Mouse (Mus musculus) neural tube, embryonic 13.5 days (tissue): ENCODE data around the gene Supt6. TPM values are rescaled to one million over a fixed set of nuclear protein-coding genes. Genes with fewer than 3 reads are reported as not detected.
"Not testable (repeated sequence)": the region's sequence is repeated elsewhere in the genome, so short reads cannot be mapped to it uniquely, and the experiment has no call there.

ENCODE experiments used
- ATAC-seq: fragments of 200-750 bp; cut with Nextera tagmentation; 2 replicates; pipeline ENCODE4 v1.8.0; 2017; ENCODE audit warnings: low read depth, mild to moderate bottlenecking, moderate TSS enrichment, moderate library complexity
- H3K27ac ChIP-seq: fragments of 300-500 bp; sonication (generic); replicated peaks from 2 replicates; pipeline ENCODE4 v1.5.1; 2015; ENCODE audit warnings: moderate library complexity, mild to moderate bottlenecking, inconsistent platforms
- H3K27me3 ChIP-seq: fragments of 300-500 bp; sonication (generic); 2 replicates; pipeline ENCODE4 v1.6.1; 2015; ENCODE audit warnings: mild to moderate bottlenecking, inconsistent platforms
- H3K36me3 ChIP-seq: fragments of 300-500 bp; sonication (generic); 2 replicates; pipeline ENCODE4 v1.6.1; 2015; ENCODE audit warnings: mild to moderate bottlenecking, inconsistent platforms
- H3K4me1 ChIP-seq: fragments of 300-500 bp; sonication (generic); replicated peaks from 2 replicates; pipeline ENCODE4 v1.6.1; 2015; ENCODE audit warnings: inconsistent platforms
- H3K4me2 ChIP-seq: fragments of 300-500 bp; sonication (generic); 2 replicates; pipeline ENCODE4 v1.6.1; 2015; ENCODE audit warnings: inconsistent platforms, mild to moderate bottlenecking, moderate library complexity
- H3K4me3 ChIP-seq: fragments of 300-500 bp; sonication (generic); 2 replicates; pipeline ENCODE4 v1.5.1; 2015; ENCODE audit warnings: mild to moderate bottlenecking, inconsistent platforms
- H3K9ac ChIP-seq: fragments of 300-500 bp; sonication (generic); 2 replicates; pipeline ENCODE4 v1.6.1; 2015; ENCODE audit warnings: moderate library complexity, mild to moderate bottlenecking, inconsistent platforms
- H3K9me3 ChIP-seq: fragments of 300-500 bp; sonication (generic); 2 replicates; pipeline ENCODE4 v1.6.1; 2016; ENCODE audit warnings: inconsistent platforms
- WGBS: fragments of 180-500 bp; shearing (Covaris S2); methylation state at CpG from one replicate; pipeline ENCODE4 v1.1.7; 2015; 5-methylcytosine and 5-hydroxymethylcytosine counted together
- polyA plus RNA-seq: library from polyadenylated mRNA; unstranded; fragments of >200 nt; fragmentation: Nextera tagmentation; extraction: Ambion mirVana; gene quantifications from 2 replicates; pipeline ENCODE4 v1.2.1, GENCODE M21; 2015

Supt6 gene
- 28.2 and 29.5 TPM in 2 replicates for polyA plus RNA-seq

GRCm38 (mm10) chr11:78245627-78246317 is at the start of gene Supt6, which contains the start of gene Sdf2:
Supt6 (minus strand) TSS chr11:78245987.
Sdf2 (plus strand) TSS chr11:78245746.
- peaks cover 9% of the 10 kb centered on the region for H3K36me3 ChIP-seq
- peaks cover 65% of the 10 kb centered on the region for H3K4me1 ChIP-seq
- ATAC-seq: peak; percentile 95
- H3K4me2 ChIP-seq: peak within 1 kb of the TSS; percentile 91
- no peaks in the 10 kb centered on the region for H3K9me3 ChIP-seq
- no peaks in the 10 kb centered on the region for H3K27me3 ChIP-seq
- H3K9ac ChIP-seq: peak within 1 kb of the TSS; percentile 95
- WGBS: 0% methylated on average over 50 of the region's 50 CpGs
- peak within 1 kb of the TSS; percentile 95 for H3K27ac ChIP-seq
- H3K4me3 ChIP-seq: peak within 1 kb of the TSS; percentile 97

- Histone ChIP-seq H3K9ac (no peak overlapping the region), H3K27ac (no peak overlapping the region), H3K4me3 (no peak overlapping the region), H3K9me3 (no peaks in the 10 kb centered on the region), H3K4me1 (no peaks in the 10 kb centered on the region), H3K4me2 (no peak overlapping the region), H3K27me3 (no peaks in the 10 kb centered on the region), H3K36me3 (peaks cover 42% of the 10 kb centered on the region)
- no peak for ATAC-seq
- 96% methylated on average over 6 of the region's 6 CpGs for WGBS
Measured at GRCm38 (mm10) chr11:78294585-78294984, 48.8 kb upstream of the Supt6 start.

- WGBS: 91% methylated on average over 4 of the region's 4 CpGs
- Histone ChIP-seq H3K4me1 (no peaks in the 10 kb centered on the region), H3K27ac (no peak within 1 kb of the TSS)
Measured at GRCm38 (mm10) chr11:78290654-78291053, 44.9 kb upstream of the Supt6 start, which contains the start of gene BC030499. BC030499 (plus strand) TSS chr11:78290841.

GRCm38 (mm10) chr11:78289146-78289763 is 43.5 kb upstream of the Supt6 start:
- Histone ChIP-seq H3K36me3 (peaks cover 88% of the 10 kb centered on the region), H3K9ac (no peak overlapping the region), H3K27me3 (no peaks in the 10 kb centered on the region), H3K9me3 (no peaks in the 10 kb centered on the region), H3K4me1 (no peaks in the 10 kb centered on the region), H3K4me2 (no peak overlapping the region), H3K4me3 (no peak overlapping the region), H3K27ac (no peak overlapping the region)
- ATAC-seq: no peak
- 94% methylated on average over 7 of the region's 7 CpGs for WGBS

More at GRCm38 (mm10) chr11:78290654-78291053, 44.9 kb upstream of the Supt6 start, which contains the start of gene BC030499:
- Histone ChIP-seq H3K4me3 (no peak within 1 kb of the TSS), H3K9ac (no peak within 1 kb of the TSS), H3K9me3 (no peaks in the 10 kb centered on the region), H3K27me3 (no peaks in the 10 kb centered on the region), H3K36me3 (peaks cover 80% of the 10 kb centered on the region), H3K4me2 (no peak within 1 kb of the TSS)
- no peak for ATAC-seq

GRCm38 (mm10) chr11:78279586-78279985 is 33.8 kb upstream of the Supt6 start:
- H3K27me3 ChIP-seq: no peaks in the 10 kb centered on the region
- H3K9ac ChIP-seq: no peak overlapping the region
- 88% methylated on average over 4 of the region's 4 CpGs for WGBS
- no peaks in the 10 kb centered on the region for H3K4me1 ChIP-seq
- no peaks in the 10 kb centered on the region for H3K9me3 ChIP-seq
- H3K27ac ChIP-seq: no peak overlapping the region
- peaks cover 100% of the 10 kb centered on the region for H3K36me3 ChIP-seq
- no peak overlapping the region for H3K4me2 ChIP-seq
- no peak overlapping the region for H3K4me3 ChIP-seq
- no peak for ATAC-seq

- Histone ChIP-seq H3K27ac (no peak overlapping the region), H3K9me3 (no peaks in the 10 kb centered on the region), H3K4me2 (no peak overlapping the region), H3K4me1 (no peaks in the 10 kb centered on the region), H3K4me3 (no peak overlapping the region), H3K36me3 (peaks cover 100% of the 10 kb centered on the region), H3K9ac (no peak overlapping the region), H3K27me3 (no peaks in the 10 kb centered on the region)
- 92% methylated on average over 7 of the region's 7 CpGs for WGBS
- ATAC-seq: no peak
Measured at GRCm38 (mm10) chr11:78278853-78279252, 33.1 kb upstream of the Supt6 start.

- not testable (repeated sequence) for H3K9me3 ChIP-seq, H3K4me2 ChIP-seq, H3K4me1 ChIP-seq, H3K27ac ChIP-seq, H3K9ac ChIP-seq, H3K27me3 ChIP-seq, H3K4me3 ChIP-seq, ATAC-seq
- WGBS: 92% methylated on average over 4 of the region's 4 CpGs
- peaks cover 100% of the 10 kb centered on the region for H3K36me3 ChIP-seq
Measured at GRCm38 (mm10) chr11:78276169-78276568, 30.4 kb upstream of the Supt6 start.

GRCm38 (mm10) chr11:78275596-78275995 is 29.8 kb upstream of the Supt6 start:
- H3K9me3 ChIP-seq: no peaks in the 10 kb centered on the region
- no peaks in the 10 kb centered on the region for H3K27me3 ChIP-seq
- no peak overlapping the region for H3K4me2 ChIP-seq
- 100% methylated on average over 1 of the region's 1 CpGs for WGBS
- H3K4me3 ChIP-seq: no peak overlapping the region
- H3K36me3 ChIP-seq: peaks cover 98% of the 10 kb centered on the region
- H3K27ac ChIP-seq: no peak overlapping the region
- no peak overlapping the region for H3K9ac ChIP-seq
- ATAC-seq: no peak
- H3K4me1 ChIP-seq: 0 out of 2 replicates have a peak, but pooled peaks cover 5% of the 10 kb centered on the region

GRCm38 (mm10) chr11:78271986-78272385 is 26.2 kb upstream of the Supt6 start:
- Histone ChIP-seq H3K27me3 (no peaks in the 10 kb centered on the region), H3K36me3 (peaks cover 96% of the 10 kb centered on the region), H3K9me3 (no peaks in the 10 kb centered on the region), H3K9ac (no peak overlapping the region), H3K4me3 (no peak overlapping the region), H3K4me2 (no peak overlapping the region), H3K4me1 (0 out of 2 replicates have a peak, but pooled peaks cover 5% of the 10 kb centered on the region), H3K27ac (no peak overlapping the region)
- WGBS: 85% methylated on average over 13 of the region's 13 CpGs
- ATAC-seq: no peak

GRCm38 (mm10) chr11:78265571-78265970 is 19.8 kb upstream of the Supt6 start:
- H3K4me1 ChIP-seq: peaks cover 18% of the 10 kb centered on the region
- no peak overlapping the region for H3K4me2 ChIP-seq
- no peak overlapping the region for H3K27ac ChIP-seq
- H3K9me3 ChIP-seq: no peaks in the 10 kb centered on the region
- ATAC-seq: no peak
- H3K4me3 ChIP-seq: no peak overlapping the region
- H3K9ac ChIP-seq: no peak overlapping the region
- 91% methylated on average over 6 of the region's 6 CpGs for WGBS
- peaks cover 2% of the 10 kb centered on the region; the same call in 1 of the 2 replicates for H3K27me3 ChIP-seq
- peaks cover 73% of the 10 kb centered on the region for H3K36me3 ChIP-seq

GRCm38 (mm10) chr11:78262550-78262949 is 16.8 kb upstream of the Supt6 start:
- peaks cover 45% of the 10 kb centered on the region for H3K36me3 ChIP-seq
- H3K9ac ChIP-seq: peak overlapping the region; percentile 89
- H3K4me3 ChIP-seq: peak overlapping the region; percentile 88
- H3K27me3 ChIP-seq: peaks cover 18% of the 10 kb centered on the region
- 4% methylated on average over 8 of the region's 8 CpGs for WGBS
- H3K27ac ChIP-seq: no peak overlapping the region
- H3K4me2 ChIP-seq: peak overlapping the region; percentile 78
- H3K4me1 ChIP-seq: peaks cover 18% of the 10 kb centered on the region
- no peak for ATAC-seq
- H3K9me3 ChIP-seq: no peaks in the 10 kb centered on the region
